ENCODE assay signal across 8 mouse cellular contexts in genomic region chr9:55391909-55392658, GRCm38 (mm10).
A peak's percentile ranks its signal among the peaks of the same experiment; 100 is the strongest.
DNase-seq lines count a peak whose midpoint lies in the region; ATAC-seq and TF ChIP-seq lines count a peak whose summit lies in the region.

No protein-coding gene starts in this region.

- no peak overlapping the region for H3K4me2 ChIP-seq in heart, embryonic 12.5 days
- H3K4me2 ChIP-seq in intestine, embryonic 15.5 days (replicated peaks) = no peak overlapping the region
- no peak overlapping the region for H3K4me2 ChIP-seq in midbrain, embryonic 14.5 days (ENCODE audit: low read length)

- intact Hi-C loops in left cerebral cortex, postnatal 25 days (cut with DNase I) = loop anchor here (2.0 to 10.0 kb wide), 3 partner anchors 67 to 247 kb away; partner anchors contain the start of gene Ube2q2

- WGBS in heart, embryonic 12.5 days = 29% methylated on average over 17 of the region's 17 CpGs
- 27% methylated on average over 17 of the region's 17 CpGs for WGBS in intestine, embryonic 15.5 days
- 30% methylated on average over 17 of the region's 17 CpGs for WGBS in midbrain, embryonic 14.5 days
- WGBS in spleen, adult 2 months = 38% methylated on average over 17 of the region's 17 CpGs

- ATAC-seq in heart, embryonic 12.5 days (ENCODE audit: insufficient number of reproducible peaks, low FRiP score) = no peak
- ATAC-seq in intestine, embryonic 15.5 days = peak; percentile 70; the same call in 1 of the 2 replicates
- peak; percentile 43; the same call in 1 of the 2 replicates for ATAC-seq in midbrain, embryonic 14.5 days (ENCODE audit: low FRiP score, low TSS enrichment)

- DNase-seq in heart, adult 11 months = peak; percentile 93
- DNase-seq in cerebellum, postnatal 25 days = peak; percentile 97 to 99
- peak; percentile 82 to 84 for DNase-seq in frontal cortex, postnatal 36 days (ENCODE audit: low spot score in 2 of 2)
- peak; percentile 83 to 84 for DNase-seq in left cerebral cortex, postnatal 25 days (ENCODE audit: low spot score in 2 of 2)
- DNase-seq in midbrain, embryonic 14.5 days = peak; percentile 88
- DNase-seq in spleen, adult 2 months (ENCODE audit: low read depth in 1 of 2, low spot score in 2 of 2) = peak; percentile 27 to 71

- no peaks in the 10 kb centered on the region for H3K36me3 ChIP-seq in heart, embryonic 12.5 days
- no peaks in the 10 kb centered on the region for H3K36me3 ChIP-seq in intestine, embryonic 15.5 days
- H3K36me3 ChIP-seq in midbrain, embryonic 14.5 days (ENCODE audit: control insufficient read depth, insufficient read depth, low read length) = no peaks in the 10 kb centered on the region
- no peaks in the 10 kb centered on the region for H3K36me3 ChIP-seq in spleen, adult 2 months (ENCODE audit: control insufficient read depth, insufficient read depth, low read length)

- no peak overlapping the region for H3K4me3 ChIP-seq in heart, embryonic 12.5 days
- H3K4me3 ChIP-seq in intestine, embryonic 15.5 days (replicated peaks) = no peak overlapping the region
- no peak overlapping the region for H3K4me3 ChIP-seq in midbrain, embryonic 14.5 days (replicated peaks; ENCODE audit: low read depth, low read length)
- H3K4me3 ChIP-seq in spleen, adult 2 months (ENCODE audit: extremely low read depth, insufficient read depth, insufficient read length) = no peak overlapping the region

- H3K4me1 ChIP-seq in heart, embryonic 12.5 days (replicated peaks) = no peaks in the 10 kb centered on the region; the same call in 1 of the 2 replicates
- no peaks in the 10 kb centered on the region for H3K4me1 ChIP-seq in intestine, embryonic 15.5 days (replicated peaks)
- no peaks in the 10 kb centered on the region for H3K4me1 ChIP-seq in midbrain, embryonic 14.5 days (ENCODE audit: control insufficient read depth, insufficient read depth, low read length)
- H3K4me1 ChIP-seq in spleen, adult 2 months (ENCODE audit: control insufficient read depth, insufficient read depth, insufficient read length) = peaks cover 16% of the 10 kb centered on the region

- peaks cover 35% of the 10 kb centered on the region for H3K27me3 ChIP-seq in heart, embryonic 12.5 days (replicated peaks)
- H3K27me3 ChIP-seq in intestine, embryonic 15.5 days (replicated peaks) = no peaks in the 10 kb centered on the region
- H3K27me3 ChIP-seq in midbrain, embryonic 14.5 days (ENCODE audit: control insufficient read depth, insufficient read depth, low read length) = no peaks in the 10 kb centered on the region
- no peaks in the 10 kb centered on the region for H3K27me3 ChIP-seq in spleen, adult 2 months (ENCODE audit: control insufficient read depth, insufficient read depth, low read length)

- no peak overlapping the region for H3K27ac ChIP-seq in heart, embryonic 12.5 days (ENCODE audit: poor library complexity, severe bottlenecking)
- H3K27ac ChIP-seq in intestine, embryonic 15.5 days = no peak overlapping the region
- H3K27ac ChIP-seq in midbrain, embryonic 14.5 days (replicated peaks; ENCODE audit: low read depth, low read length) = no peak overlapping the region
- H3K27ac ChIP-seq in spleen, adult 2 months (ENCODE audit: insufficient read depth, low read length) = no peak overlapping the region

- H3K9ac ChIP-seq in heart, embryonic 12.5 days = no peak overlapping the region
- H3K9ac ChIP-seq in intestine, embryonic 15.5 days = no peak overlapping the region
- no peak overlapping the region for H3K9ac ChIP-seq in midbrain, embryonic 14.5 days (replicated peaks; ENCODE audit: low read length)

- TF ChIP-seq POLR2A in spleen, adult 2 months (IDR thresholded peaks at IDR 0.05; ENCODE audit: low read depth, low read length) = no peak

- peak; percentile 72; the same call in 1 of the 2 replicates for TF ChIP-seq CTCF in spleen, adult 2 months (IDR thresholded peaks at IDR 0.05; ENCODE audit: extremely low read depth, insufficient read depth, insufficient read length, insufficient replicate concordance)

- no peaks in the 10 kb centered on the region; the same call in 1 of the 2 replicates for H3K9me3 ChIP-seq in heart, embryonic 12.5 days (replicated peaks)
- H3K9me3 ChIP-seq in intestine, embryonic 15.5 days = no peaks in the 10 kb centered on the region
- no peaks in the 10 kb centered on the region for H3K9me3 ChIP-seq in midbrain, embryonic 14.5 days (ENCODE audit: control insufficient read depth, low read length)
